Mouse (Mus musculus): ENCODE measurements around the gene Fam84b. TPM values are rescaled to one million over a fixed set of nuclear protein-coding genes. Genes with fewer than 3 reads are reported as not detected.

The Fam84b gene
- polyA plus RNA-seq, 1 experiment from 2014 or later: 17.8 TPM

DNA sequence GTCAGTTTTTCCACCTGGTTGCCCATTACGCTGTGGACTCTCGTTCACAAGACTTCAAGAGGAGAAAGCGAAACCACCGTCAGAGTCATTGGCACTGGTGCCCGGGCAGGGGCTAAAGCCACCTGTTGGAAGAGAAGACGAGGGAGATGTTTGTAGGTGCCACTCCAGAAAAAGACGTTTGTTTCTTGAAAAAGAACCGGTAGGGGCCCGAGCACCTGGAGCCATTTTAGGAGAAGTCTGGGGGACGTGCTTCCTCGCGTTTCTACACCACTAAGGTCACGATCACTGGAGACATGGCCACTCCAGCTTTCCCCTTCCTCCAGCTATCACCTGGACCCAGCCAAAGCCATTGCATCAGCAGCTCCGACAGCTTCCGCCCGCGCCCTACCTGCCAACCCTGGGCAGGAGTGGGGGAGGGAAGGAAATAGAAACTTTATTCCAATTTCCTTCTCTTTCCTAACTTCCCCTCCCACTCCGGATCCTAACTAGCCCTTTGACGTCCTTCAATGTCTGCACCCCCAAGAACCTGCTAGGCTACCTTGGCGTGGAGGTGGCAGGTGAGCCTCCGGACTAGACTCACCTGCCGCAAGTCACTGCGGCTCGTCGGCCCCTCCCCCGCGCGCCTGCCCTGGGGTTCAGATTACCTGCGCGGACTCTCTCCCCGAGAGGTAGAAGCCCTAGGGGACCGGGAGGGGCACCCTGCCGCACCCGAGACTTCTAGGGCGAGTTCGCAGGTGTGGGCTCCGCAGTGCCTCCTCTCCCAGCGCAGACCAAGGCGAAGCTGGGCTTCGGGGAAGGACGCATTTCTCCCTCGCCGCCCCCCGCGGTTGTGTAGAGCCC, 29.5 kb downstream of the Fam84b start:
- ATAC-seq (ENCODE audit: insufficient read depth, low FRiP score, low read depth): peak; percentile 54
- Histone ChIP-seq H3K9ac (peak overlapping the region; percentile 74), H3K36me3 (0 out of 2 replicates have a peak, but pooled peaks cover 4% of the 10 kb centered on the region), H3K27me3 (replicated peaks) (no peaks in the 10 kb centered on the region), H3K4me1 (no peaks in the 10 kb centered on the region), H3K9me3 (no peaks in the 10 kb centered on the region), H3K27ac (peak overlapping the region; percentile 98), H3K4me2 (peak overlapping the region; percentile 97), H3K4me3 (replicated peaks) (peak overlapping the region; percentile 73)
- under 1% methylated on average over 45 of the region's 45 CpGs for WGBS

DNA sequence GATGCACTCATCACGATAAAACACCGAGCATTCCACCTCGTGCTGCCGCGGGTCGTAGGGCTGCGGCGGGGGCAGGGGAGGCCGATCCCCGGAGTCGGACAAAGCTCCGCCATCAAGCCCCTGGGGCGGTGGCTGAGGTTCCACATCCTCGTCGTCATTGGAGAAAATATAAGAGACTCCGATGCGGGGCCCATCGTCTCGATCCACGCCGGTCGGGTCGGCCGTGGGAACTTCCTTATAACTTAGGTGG, 30.0 kb downstream of the Fam84b start:
- Histone ChIP-seq H3K36me3 (0 out of 2 replicates have a peak, but pooled peaks cover 4% of the 10 kb centered on the region), H3K9me3 (no peaks in the 10 kb centered on the region), H3K27me3 (replicated peaks) (no peaks in the 10 kb centered on the region), H3K9ac (peak overlapping the region; percentile 53), H3K27ac (peak overlapping the region; percentile 98), H3K4me2 (peak overlapping the region; percentile 97), H3K4me3 (replicated peaks) (peak overlapping the region; percentile 73), H3K4me1 (no peaks in the 10 kb centered on the region)
- no peak for ATAC-seq (ENCODE audit: insufficient read depth, low FRiP score, low read depth)
- WGBS: under 1% methylated on average over 24 of the region's 24 CpGs

DNA sequence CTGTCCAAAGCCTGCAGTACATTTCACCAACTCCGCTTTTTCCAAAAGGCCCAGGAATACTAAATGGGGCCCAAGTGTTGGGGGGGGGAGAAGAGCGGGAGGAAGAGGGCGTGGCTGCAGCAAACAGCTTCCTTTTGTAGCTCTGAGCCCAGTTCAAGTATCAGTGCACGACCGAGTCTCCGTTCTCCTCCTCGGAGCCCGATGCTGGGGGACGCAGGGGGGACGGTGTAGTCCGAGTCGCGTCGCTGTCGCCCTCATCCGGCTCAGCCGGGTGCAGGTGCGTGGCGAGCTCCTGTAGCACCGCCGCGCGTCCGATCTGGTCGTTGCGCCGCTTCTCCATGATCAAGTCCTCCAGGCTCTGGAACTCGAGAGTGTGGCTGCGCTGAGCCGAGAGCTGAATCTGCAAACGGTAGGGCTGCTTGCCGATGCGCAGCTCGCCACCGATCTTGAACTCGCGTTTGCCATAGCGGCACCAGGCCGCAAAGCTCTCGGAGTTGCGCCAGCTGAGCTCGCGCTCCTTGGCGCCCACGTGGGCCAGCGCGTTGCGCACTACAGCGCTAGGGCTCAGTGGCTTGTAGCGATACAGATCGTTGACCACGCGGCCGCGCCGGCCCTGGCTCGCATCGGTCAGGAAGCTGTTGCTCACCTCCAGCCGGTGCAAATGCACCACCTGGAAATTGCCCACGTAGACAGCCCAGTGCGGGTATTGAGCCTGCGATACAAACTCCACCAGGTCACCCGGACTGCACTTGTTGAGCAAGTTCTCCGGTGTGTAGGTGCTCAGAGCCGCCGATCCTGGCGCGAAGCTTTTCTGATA, 30.6 kb downstream of the Fam84b start:
- Histone ChIP-seq H3K27ac (peak overlapping the region; percentile 98), H3K27me3 (replicated peaks) (no peaks in the 10 kb centered on the region), H3K36me3 (0 out of 2 replicates have a peak, but pooled peaks cover 4% of the 10 kb centered on the region), H3K9me3 (no peaks in the 10 kb centered on the region), H3K4me1 (no peaks in the 10 kb centered on the region), H3K9ac (peak overlapping the region; percentile 53), H3K4me2 (peak overlapping the region; percentile 97), H3K4me3 (replicated peaks) (peak overlapping the region; percentile 73)
- whole genome bisulfite sequencing: under 1% methylated on average over 68 of the region's 68 CpGs
- peak; percentile 44 for ATAC-seq (ENCODE audit: insufficient read depth, low FRiP score, low read depth)

DNA sequence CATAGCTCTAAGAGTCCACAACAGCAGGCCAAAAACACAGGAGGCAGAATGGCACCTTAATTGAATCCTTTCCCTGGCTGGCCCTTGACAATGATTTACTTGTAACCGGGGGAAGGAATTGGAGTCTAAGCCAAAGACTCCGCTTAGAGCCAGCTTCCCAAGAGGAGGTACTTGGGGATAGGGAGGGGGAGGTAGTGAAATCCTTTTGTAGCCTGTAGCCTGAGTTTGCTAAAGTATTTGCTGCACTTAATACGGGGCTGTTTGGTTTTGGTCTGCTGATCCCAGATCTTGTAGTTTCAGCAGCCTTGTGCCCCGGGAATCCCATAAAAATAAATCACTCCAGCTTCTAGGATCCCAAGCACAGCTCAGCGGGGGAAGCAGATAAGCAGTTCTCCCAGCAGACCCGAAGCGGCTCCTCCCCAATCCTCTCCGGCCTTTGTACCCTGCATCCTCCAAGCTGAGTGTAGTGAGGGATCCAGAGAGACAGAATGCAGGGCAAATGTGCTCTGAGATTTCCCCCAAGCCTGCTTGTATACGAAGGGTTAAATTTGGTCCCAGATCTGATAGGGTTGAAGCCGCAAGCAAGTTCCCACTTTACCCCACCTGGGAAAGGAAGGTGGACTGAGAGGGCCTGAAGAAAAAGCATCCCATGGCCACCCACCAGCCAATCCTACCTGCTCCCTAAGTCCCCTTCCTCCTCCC, 31.3 kb downstream of the Fam84b start:
- H3K9ac ChIP-seq: no peak overlapping the region
- H3K4me2 ChIP-seq: peak overlapping the region; percentile 97
- H3K9me3 ChIP-seq: no peaks in the 10 kb centered on the region
- peak overlapping the region; percentile 73 for H3K4me3 ChIP-seq (replicated peaks)
- H3K27me3 ChIP-seq (replicated peaks): no peaks in the 10 kb centered on the region
- WGBS: 5% methylated on average over 10 of the region's 10 CpGs
- ATAC-seq (ENCODE audit: insufficient read depth, low FRiP score, low read depth): no peak
- peak overlapping the region; percentile 98; the same call in 1 of the 2 replicates for H3K27ac ChIP-seq
- 0 out of 2 replicates have a peak, but pooled peaks cover 4% of the 10 kb centered on the region for H3K36me3 ChIP-seq
- no peaks in the 10 kb centered on the region for H3K4me1 ChIP-seq

DNA sequence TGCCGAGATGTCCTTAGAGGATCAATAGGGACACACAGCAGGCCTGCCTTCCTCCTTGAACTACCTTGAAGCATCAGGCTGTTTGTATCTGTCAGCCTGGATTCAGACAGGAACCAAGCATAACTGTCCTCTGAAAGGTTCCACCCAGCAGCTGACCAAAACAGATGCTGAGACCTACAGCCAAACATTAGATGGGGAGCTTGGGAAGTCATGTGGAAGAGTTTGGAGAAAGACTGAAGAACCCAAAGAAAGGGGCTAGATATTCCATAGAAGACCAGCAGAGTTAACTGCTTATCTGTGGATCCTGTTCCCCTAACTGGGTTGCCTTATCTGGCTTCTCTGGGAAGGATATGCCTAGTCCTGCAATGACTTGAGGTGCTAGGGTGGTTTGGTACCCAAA, 35.1 kb downstream of the Fam84b start:
- 0 out of 2 replicates have a peak, but pooled peaks cover 4% of the 10 kb centered on the region for H3K36me3 ChIP-seq
- no peak overlapping the region for H3K9ac ChIP-seq
- no peak overlapping the region for H3K4me3 ChIP-seq (replicated peaks)
- no peaks in the 10 kb centered on the region for H3K4me1 ChIP-seq
- WGBS: 97% methylated on average over 1 of the region's 1 CpGs
- H3K27me3 ChIP-seq (replicated peaks): no peaks in the 10 kb centered on the region
- H3K9me3 ChIP-seq: no peaks in the 10 kb centered on the region
- H3K27ac ChIP-seq: no peak overlapping the region
- no peak overlapping the region for H3K4me2 ChIP-seq
- no peak for ATAC-seq (ENCODE audit: insufficient read depth, low FRiP score, low read depth)

DNA sequence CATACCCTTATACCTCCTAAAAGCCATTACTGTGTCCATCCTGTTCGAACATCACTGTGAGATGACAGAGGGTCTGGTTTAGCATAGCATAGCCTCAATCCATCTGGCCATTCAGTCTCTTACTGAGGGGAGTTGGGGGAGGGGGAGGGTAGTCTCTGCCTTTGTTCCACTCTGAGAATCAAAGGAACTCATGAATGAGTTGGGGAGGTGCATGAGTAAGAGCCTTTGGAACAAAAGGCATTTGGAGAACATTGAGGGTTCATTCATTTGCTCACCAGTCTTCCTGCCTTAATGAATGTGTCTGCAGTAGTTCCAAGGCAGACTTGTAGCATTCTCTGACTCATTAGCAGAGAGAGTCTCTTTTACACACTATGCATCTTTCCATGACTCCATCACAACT, 37.1 kb downstream of the Fam84b start:
- Histone ChIP-seq H3K9ac (no peak overlapping the region), H3K27me3 (replicated peaks) (no peaks in the 10 kb centered on the region), H3K4me1 (no peaks in the 10 kb centered on the region), H3K4me3 (replicated peaks) (no peak overlapping the region), H3K4me2 (no peak overlapping the region), H3K36me3 (0 out of 2 replicates have a peak, but pooled peaks cover 4% of the 10 kb centered on the region), H3K9me3 (no peaks in the 10 kb centered on the region), H3K27ac (no peak overlapping the region)
- no peak for ATAC-seq (ENCODE audit: insufficient read depth, low FRiP score, low read depth)
- 74% methylated on average over 1 of the region's 1 CpGs for WGBS

DNA sequence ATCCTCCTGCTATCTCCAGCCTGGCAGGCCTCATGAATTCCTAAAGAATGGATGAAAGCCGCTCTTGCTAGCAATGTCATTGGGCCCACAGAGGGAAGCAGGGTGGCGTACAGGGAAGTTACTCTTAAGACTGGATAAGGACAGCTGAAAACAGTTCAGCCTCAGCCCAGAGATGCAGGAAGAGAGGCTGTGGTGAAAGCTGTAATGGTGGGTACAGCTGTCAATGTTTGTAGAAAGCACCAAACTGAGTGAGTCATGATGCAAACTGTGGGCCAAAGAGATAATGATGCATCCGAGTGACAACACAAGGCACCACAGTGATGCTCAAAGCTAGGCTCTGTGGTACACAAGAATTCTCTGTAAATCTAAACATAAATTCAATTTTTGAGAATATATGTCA, 39.0 kb downstream of the Fam84b start:
- ATAC-seq (ENCODE audit: insufficient read depth, low FRiP score, low read depth): no peak
- Histone ChIP-seq H3K4me3 (replicated peaks) (no peak overlapping the region), H3K27ac (no peak overlapping the region), H3K4me2 (no peak overlapping the region), H3K9ac (no peak overlapping the region), H3K9me3 (no peaks in the 10 kb centered on the region), H3K27me3 (replicated peaks) (no peaks in the 10 kb centered on the region), H3K36me3 (no peaks in the 10 kb centered on the region), H3K4me1 (no peaks in the 10 kb centered on the region)
- 81% methylated on average over 3 of the region's 3 CpGs for WGBS

DNA sequence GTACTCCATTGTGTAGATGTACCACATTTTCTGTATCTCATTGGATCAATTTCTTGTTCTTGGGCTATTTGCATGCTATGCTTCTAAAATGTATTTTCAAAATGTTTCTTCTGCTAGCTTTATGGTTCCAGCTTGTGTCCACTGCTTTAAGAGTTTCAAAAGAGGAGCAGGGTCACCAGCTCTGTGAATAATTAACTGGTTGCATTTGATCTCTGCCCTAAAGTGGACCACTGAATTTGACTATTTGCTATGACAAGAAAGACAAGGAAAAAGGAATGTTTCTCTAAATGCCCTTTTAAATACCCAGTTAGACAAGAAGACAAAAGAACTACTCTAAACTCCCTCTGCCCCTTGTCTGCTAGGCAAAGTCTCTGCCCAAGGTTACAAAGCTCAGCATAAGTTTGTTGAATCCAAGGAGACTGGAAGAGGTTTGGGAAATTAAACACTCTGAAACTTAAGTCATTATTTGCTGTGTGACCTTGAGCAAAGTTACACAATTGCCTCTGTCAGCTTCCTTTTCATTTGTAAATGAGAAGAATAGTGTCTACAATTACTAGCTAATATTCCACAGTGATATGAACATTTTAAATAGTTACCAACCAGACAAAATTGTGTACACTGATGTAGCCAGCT, 60.4 kb downstream of the Fam84b start:
- H3K4me1 ChIP-seq: no peaks in the 10 kb centered on the region
- H3K36me3 ChIP-seq: no peaks in the 10 kb centered on the region
- no peak overlapping the region for H3K4me3 ChIP-seq (replicated peaks)
- H3K27me3 ChIP-seq (replicated peaks): no peaks in the 10 kb centered on the region
- no peak overlapping the region for H3K9ac ChIP-seq
- no peak overlapping the region for H3K27ac ChIP-seq
- no peaks in the 10 kb centered on the region for H3K9me3 ChIP-seq
- no peak for ATAC-seq (ENCODE audit: insufficient read depth, low FRiP score, low read depth)
- H3K4me2 ChIP-seq: no peak overlapping the region

DNA sequence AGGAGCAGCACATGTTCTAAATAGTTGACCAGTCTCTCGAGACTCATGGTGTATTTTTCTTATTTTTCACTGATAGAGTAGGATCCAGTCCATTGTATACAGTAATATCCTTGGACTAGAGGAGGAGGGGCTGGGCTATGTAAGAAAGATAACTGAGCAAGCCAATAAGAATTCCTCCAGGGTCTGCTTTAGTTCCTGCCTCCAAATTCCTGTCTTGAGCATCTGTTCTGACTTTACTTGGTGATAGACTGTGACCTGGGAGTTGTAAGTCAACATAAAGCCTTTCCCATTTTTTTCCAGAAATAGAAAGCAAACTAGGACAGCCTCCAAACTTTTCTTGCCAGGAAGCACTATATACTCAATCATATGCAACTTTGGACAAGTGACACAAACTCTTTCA, 64.5 kb downstream of the Fam84b start:
- H3K27me3 ChIP-seq (replicated peaks): no peaks in the 10 kb centered on the region
- H3K4me1 ChIP-seq: no peaks in the 10 kb centered on the region
- H3K36me3 ChIP-seq: no peaks in the 10 kb centered on the region
- H3K27ac ChIP-seq: no peak overlapping the region
- H3K9ac ChIP-seq: no peak overlapping the region
- H3K4me2 ChIP-seq: no peak overlapping the region
- WGBS: 86% methylated on average over 1 of the region's 1 CpGs
- ATAC-seq (ENCODE audit: insufficient read depth, low FRiP score, low read depth): no peak
- no peak overlapping the region for H3K4me3 ChIP-seq (replicated peaks)
- no peaks in the 10 kb centered on the region for H3K9me3 ChIP-seq

DNA sequence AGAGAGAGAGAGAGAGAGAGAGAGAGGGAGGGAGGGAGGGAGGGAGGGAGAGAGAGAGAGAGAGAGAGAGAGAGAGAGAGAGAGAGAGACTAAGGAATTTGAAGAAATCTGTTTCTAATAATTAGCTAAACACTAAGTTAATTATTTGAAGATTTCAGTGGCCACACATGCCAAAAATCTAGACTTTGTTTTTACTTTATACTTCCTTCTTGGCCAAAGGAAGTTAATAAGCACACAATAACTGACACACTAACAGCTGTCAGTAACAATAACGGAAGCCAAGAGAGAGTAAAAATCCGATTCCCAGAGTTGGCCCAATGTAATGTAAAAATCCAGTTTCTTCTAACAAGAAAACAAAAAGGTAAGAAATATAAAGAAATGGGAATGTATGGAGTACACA, 69.8 kb downstream of the Fam84b start:
- ATAC-seq (ENCODE audit: insufficient read depth, low FRiP score, low read depth): no peak
- H3K27ac ChIP-seq: no peak overlapping the region
- whole genome bisulfite sequencing: 72% methylated on average over 2 of the region's 2 CpGs

DNA sequence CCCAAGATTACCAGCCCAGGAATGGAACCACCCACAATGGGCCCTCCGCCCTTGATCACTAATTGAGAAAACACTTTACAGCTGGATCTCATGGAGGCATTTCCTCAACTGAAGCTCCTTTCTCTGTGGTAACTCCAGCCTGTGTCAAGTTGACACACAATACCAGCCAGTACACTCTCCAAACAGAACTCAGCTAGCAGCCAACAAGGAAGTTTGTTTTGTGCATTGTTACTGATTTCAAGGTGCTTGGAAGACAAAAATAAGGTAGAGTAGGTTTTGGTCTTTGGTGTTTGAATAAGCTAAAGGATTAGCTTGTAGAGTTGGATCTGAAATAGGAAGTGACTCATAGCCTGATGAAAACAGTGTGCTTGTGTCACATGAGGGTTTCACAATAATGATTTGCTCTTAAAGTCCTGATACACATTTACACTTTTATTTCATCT, 74.0 kb downstream of the Fam84b start:
- Histone ChIP-seq H3K4me3 (replicated peaks) (no peak overlapping the region), H3K4me2 (no peak overlapping the region), H3K9me3 (no peaks in the 10 kb centered on the region), H3K4me1 (no peaks in the 10 kb centered on the region), H3K27ac (no peak overlapping the region), H3K36me3 (no peaks in the 10 kb centered on the region), H3K27me3 (replicated peaks) (no peaks in the 10 kb centered on the region), H3K9ac (no peak overlapping the region)
- no peak for ATAC-seq (ENCODE audit: insufficient read depth, low FRiP score, low read depth)
- WGBS: 79% methylated on average over 1 of the region's 1 CpGs

More for the DNA sequence above, 69.8 kb downstream of the Fam84b start:
- Histone ChIP-seq H3K27me3 (replicated peaks) (no peaks in the 10 kb centered on the region), H3K9me3 (no peaks in the 10 kb centered on the region), H3K9ac (no peak overlapping the region), H3K36me3 (no peaks in the 10 kb centered on the region), H3K4me1 (no peaks in the 10 kb centered on the region), H3K4me2 (no peak overlapping the region), H3K4me3 (replicated peaks) (no peak overlapping the region)
